Mouse (Mus musculus): Measurements from ENCODE around the gene Selp. TPM values are rescaled to one million over a fixed set of nuclear protein-coding genes. Genes with fewer than 3 reads are reported as not detected.

Gene Selp
- polyA plus RNA-seq, 1 experiment from 2014 or later, result 0.19 TPM

DNA sequence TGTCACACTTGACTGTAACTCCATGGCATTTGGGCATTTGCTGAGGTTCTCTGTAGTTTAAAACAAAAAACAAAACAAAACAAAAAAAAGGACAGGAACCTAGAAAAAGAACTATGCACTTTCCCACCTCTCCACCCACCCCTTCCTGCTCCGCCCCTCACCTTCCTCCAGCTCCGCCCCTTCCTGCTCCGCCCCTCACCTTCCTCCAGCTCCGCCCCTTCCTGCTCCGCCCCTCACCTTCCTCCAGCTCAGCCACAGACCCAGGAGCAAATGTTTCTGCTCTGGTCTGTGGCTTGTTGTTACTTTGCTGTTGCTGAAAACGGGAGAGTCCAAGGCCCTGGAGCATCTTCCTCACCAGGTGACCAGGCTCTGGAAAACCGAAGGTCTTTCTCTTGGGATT, 34.0 kb downstream of the Selp start:
- Histone ChIP-seq H3K4me1 (ENCODE audit: control insufficient read depth, insufficient read depth, low read length) (no peaks in the 10 kb centered on the region), H3K9ac (ENCODE audit: low read depth, low read length) (no peak overlapping the region), H3K4me2 (no peak overlapping the region), H3K27ac (ENCODE audit: low read depth, low read length) (no peak overlapping the region), H3K9me3 (replicated peaks; ENCODE audit: control insufficient read depth, low read length) (no peaks in the 10 kb centered on the region), H3K36me3 (ENCODE audit: control insufficient read depth, insufficient read depth, low read length) (no peaks in the 10 kb centered on the region), H3K4me3 (ENCODE audit: low read depth, low read length) (no peak overlapping the region), H3K27me3 (ENCODE audit: control insufficient read depth, insufficient read depth, low read length) (no peaks in the 10 kb centered on the region)
- no peak for ATAC-seq (replicated peaks; ENCODE audit: insufficient number of reproducible peaks, low FRiP score, low TSS enrichment)
- 88% methylated on average over 7 of the region's 7 CpGs for WGBS (ENCODE audit: insufficient replicate concordance)

DNA sequence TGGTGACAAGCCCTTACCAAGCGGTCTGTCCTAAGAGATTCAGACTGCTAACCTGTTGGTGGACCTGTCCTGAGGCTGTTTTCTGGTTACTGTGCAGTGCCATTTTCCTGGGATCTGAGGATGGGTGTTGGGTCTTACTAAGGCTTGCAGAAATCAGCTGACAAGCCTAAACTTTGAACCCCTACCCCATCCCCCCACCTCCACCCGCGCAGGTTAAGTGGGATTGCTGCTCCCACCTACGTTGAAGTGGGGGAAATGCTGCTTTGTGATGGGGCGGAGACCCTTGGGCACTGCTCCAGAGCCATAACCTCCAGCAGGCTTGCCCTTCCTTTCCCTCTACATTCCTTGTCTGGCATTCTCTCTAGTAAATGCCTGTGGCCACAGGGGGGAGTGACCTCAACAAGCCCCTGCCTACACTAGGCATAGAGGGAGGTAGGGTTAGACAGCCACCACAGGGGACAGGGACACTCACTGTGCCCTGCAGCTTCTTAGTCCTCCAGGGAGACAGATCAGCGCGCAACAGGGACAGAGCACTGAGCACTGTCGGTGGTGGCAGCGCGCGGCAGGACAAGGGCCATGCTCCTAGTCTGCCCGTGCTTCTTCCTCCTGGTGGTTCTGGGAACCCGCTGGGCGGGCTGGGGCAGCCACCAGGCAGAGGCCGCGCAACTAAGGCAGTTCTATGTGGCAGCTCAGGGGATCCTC, 36.5 kb downstream of the Selp start, which contains the start of gene F5:
Gene F5, plus strand, starts transcription at position 452 of the 702 bp plus-strand sequence.
- no peak; the same call in 1 of the 2 replicates for ATAC-seq (replicated peaks; ENCODE audit: insufficient number of reproducible peaks, low FRiP score, low TSS enrichment)
- Histone ChIP-seq H3K27me3 (ENCODE audit: control insufficient read depth, insufficient read depth, low read length) (no peaks in the 10 kb centered on the region), H3K4me1 (ENCODE audit: control insufficient read depth, insufficient read depth, low read length) (no peaks in the 10 kb centered on the region), H3K27ac (ENCODE audit: low read depth, low read length) (no peak within 1 kb of the TSS), H3K9ac (ENCODE audit: low read depth, low read length) (no peak within 1 kb of the TSS), H3K4me2 (peak within 1 kb of the TSS; percentile 56), H3K9me3 (replicated peaks; ENCODE audit: control insufficient read depth, low read length) (no peaks in the 10 kb centered on the region), H3K36me3 (ENCODE audit: control insufficient read depth, insufficient read depth, low read length) (no peaks in the 10 kb centered on the region), H3K4me3 (ENCODE audit: low read depth, low read length) (no peak within 1 kb of the TSS)
- WGBS (ENCODE audit: insufficient replicate concordance), result 11% methylated on average over 16 of the region's 16 CpGs

DNA sequence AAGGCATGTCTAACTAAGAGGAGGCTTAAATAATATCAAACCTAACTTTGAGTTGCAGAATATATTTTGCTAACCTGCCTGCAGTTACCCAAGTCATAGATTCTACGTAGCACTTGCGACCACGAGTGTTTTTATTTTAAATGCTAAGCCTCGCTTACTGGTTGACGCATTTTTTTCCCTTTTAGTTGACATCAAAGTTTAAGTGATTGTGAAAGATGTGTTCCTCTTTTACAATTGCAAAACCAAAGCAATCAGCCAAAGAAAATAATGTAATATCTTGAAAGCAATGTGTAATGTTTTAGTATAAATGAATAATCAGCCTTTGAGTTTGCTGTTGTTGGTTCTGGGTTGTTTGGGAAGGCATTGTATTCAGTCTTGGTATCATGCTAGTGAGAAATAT, 37.8 kb downstream of the Selp start:
- no peaks in the 10 kb centered on the region for H3K36me3 ChIP-seq (ENCODE audit: control insufficient read depth, insufficient read depth, low read length)
- no peaks in the 10 kb centered on the region for H3K27me3 ChIP-seq (ENCODE audit: control insufficient read depth, insufficient read depth, low read length)
- H3K9ac ChIP-seq (ENCODE audit: low read depth, low read length), result no peak overlapping the region
- H3K27ac ChIP-seq (ENCODE audit: low read depth, low read length), result no peak overlapping the region
- no peak overlapping the region for H3K4me2 ChIP-seq
- 84% methylated on average over 5 of the region's 5 CpGs for WGBS (ENCODE audit: insufficient replicate concordance)
- H3K4me3 ChIP-seq (ENCODE audit: low read depth, low read length), result no peak overlapping the region
- H3K9me3 ChIP-seq (replicated peaks; ENCODE audit: control insufficient read depth, low read length), result no peaks in the 10 kb centered on the region
- ATAC-seq (replicated peaks; ENCODE audit: insufficient number of reproducible peaks, low FRiP score, low TSS enrichment), result no peak
- no peaks in the 10 kb centered on the region for H3K4me1 ChIP-seq (ENCODE audit: control insufficient read depth, insufficient read depth, low read length)

DNA sequence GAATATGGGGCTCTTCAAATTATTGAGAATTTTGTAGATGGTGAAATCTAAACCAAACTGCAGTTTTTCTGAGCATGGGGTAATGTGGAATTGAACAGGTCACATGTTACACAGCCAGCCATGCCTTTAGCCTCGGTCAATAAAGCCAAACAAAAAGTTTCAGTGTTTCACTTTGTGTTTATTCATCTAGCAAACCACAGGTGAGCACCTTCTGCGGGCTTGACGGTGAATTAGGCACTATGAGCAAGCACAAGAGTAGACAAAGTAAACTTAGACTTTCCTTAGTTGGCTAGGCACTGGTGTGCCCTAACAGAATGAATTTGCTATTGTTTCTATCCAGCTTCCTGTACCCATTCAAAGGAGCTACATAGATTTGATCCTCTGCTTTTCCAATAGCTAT, 39.9 kb downstream of the Selp start:
- Histone ChIP-seq H3K4me3 (ENCODE audit: low read depth, low read length) (no peak overlapping the region), H3K27me3 (ENCODE audit: control insufficient read depth, insufficient read depth, low read length) (no peaks in the 10 kb centered on the region), H3K9me3 (replicated peaks; ENCODE audit: control insufficient read depth, low read length) (no peaks in the 10 kb centered on the region), H3K4me1 (ENCODE audit: control insufficient read depth, insufficient read depth, low read length) (no peaks in the 10 kb centered on the region), H3K4me2 (no peak overlapping the region), H3K27ac (ENCODE audit: low read depth, low read length) (no peak overlapping the region), H3K9ac (ENCODE audit: low read depth, low read length) (no peak overlapping the region), H3K36me3 (ENCODE audit: control insufficient read depth, insufficient read depth, low read length) (no peaks in the 10 kb centered on the region)
- 68% methylated on average over 3 of the region's 3 CpGs for WGBS (ENCODE audit: insufficient replicate concordance)
- ATAC-seq (replicated peaks; ENCODE audit: insufficient number of reproducible peaks, low FRiP score, low TSS enrichment), result no peak

DNA sequence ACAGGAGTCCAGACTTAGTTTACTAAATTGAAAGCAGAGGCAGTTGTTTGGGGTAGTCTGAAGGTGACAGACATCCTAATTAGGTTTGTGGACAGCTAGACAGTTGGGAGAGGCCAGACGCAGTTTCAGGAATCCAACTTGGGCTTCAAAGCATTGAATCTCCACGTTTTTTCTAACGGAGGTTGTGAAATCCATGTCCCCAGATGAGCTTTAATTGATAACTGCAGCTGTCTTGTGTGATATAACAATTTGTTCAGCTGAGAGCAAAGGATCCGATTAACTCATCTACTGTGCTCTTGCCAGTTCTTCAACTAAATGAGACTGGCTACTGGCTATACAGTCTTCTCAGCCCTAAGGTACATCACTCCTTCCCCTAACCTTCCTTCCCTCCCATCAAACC, 43.5 kb downstream of the Selp start:
- H3K4me3 ChIP-seq (ENCODE audit: low read depth, low read length), result no peak overlapping the region
- WGBS (ENCODE audit: insufficient replicate concordance), result 64% methylated on average over 4 of the region's 4 CpGs
- H3K27me3 ChIP-seq (ENCODE audit: control insufficient read depth, insufficient read depth, low read length), result no peaks in the 10 kb centered on the region
- H3K36me3 ChIP-seq (ENCODE audit: control insufficient read depth, insufficient read depth, low read length), result no peaks in the 10 kb centered on the region
- no peak overlapping the region for H3K4me2 ChIP-seq
- no peaks in the 10 kb centered on the region for H3K4me1 ChIP-seq (ENCODE audit: control insufficient read depth, insufficient read depth, low read length)
- no peaks in the 10 kb centered on the region for H3K9me3 ChIP-seq (replicated peaks; ENCODE audit: control insufficient read depth, low read length)
- no peak overlapping the region for H3K27ac ChIP-seq (ENCODE audit: low read depth, low read length)
- no peak for ATAC-seq (replicated peaks; ENCODE audit: insufficient number of reproducible peaks, low FRiP score, low TSS enrichment)
- no peak overlapping the region for H3K9ac ChIP-seq (ENCODE audit: low read depth, low read length)

DNA sequence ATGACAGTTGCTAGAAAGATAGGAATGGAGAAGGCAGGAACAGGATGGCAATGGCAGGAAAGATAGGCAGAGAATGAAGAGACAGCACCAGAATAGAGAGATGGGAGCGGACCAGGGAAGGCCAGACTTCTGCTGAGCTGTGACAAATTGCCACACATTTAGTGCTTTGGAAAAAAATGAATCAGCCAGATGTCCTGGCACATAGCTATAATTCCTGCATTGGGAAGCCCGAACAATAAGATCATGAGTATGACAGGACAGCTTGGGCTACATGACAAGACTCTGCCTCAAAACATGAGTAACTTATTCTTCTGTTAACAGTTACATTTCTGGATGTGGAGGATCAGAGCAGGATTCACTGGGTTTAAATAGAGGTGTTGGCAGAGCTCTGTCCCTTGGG, 44.7 kb downstream of the Selp start:
- Histone ChIP-seq H3K4me1 (ENCODE audit: control insufficient read depth, insufficient read depth, low read length) (no peaks in the 10 kb centered on the region), H3K9me3 (replicated peaks; ENCODE audit: control insufficient read depth, low read length) (no peaks in the 10 kb centered on the region), H3K36me3 (ENCODE audit: control insufficient read depth, insufficient read depth, low read length) (no peaks in the 10 kb centered on the region), H3K4me2 (no peak overlapping the region), H3K27me3 (ENCODE audit: control insufficient read depth, insufficient read depth, low read length) (no peaks in the 10 kb centered on the region), H3K9ac (ENCODE audit: low read depth, low read length) (no peak overlapping the region), H3K27ac (ENCODE audit: low read depth, low read length) (no peak overlapping the region), H3K4me3 (ENCODE audit: low read depth, low read length) (no peak overlapping the region)
- 83% methylated on average over 2 of the region's 2 CpGs for WGBS (ENCODE audit: insufficient replicate concordance)
- ATAC-seq (replicated peaks; ENCODE audit: insufficient number of reproducible peaks, low FRiP score, low TSS enrichment), result no peak

DNA sequence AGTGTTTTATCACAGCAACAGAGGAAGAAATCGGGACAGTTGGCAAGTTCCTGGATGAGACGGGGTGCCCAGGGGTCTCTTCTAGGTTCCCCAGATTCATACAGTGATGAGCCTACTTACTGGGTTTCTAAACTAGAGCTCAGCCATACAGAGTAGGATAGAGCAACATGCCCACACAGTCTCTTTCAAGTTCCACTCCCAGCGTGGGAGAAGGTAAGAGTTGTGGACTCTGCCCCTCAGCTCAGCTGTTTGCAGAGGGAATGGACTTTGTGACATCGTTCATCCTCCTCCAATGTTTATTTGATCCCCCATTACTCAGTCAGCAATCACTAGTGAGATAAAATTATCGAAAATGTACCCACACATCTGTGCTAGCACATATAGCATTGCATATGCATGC, 47.7 kb downstream of the Selp start:
- Histone ChIP-seq H3K4me2 (no peak overlapping the region), H3K4me3 (ENCODE audit: low read depth, low read length) (no peak overlapping the region), H3K9ac (ENCODE audit: low read depth, low read length) (no peak overlapping the region), H3K36me3 (ENCODE audit: control insufficient read depth, insufficient read depth, low read length) (no peaks in the 10 kb centered on the region), H3K27me3 (ENCODE audit: control insufficient read depth, insufficient read depth, low read length) (no peaks in the 10 kb centered on the region), H3K27ac (ENCODE audit: low read depth, low read length) (no peak overlapping the region), H3K9me3 (replicated peaks; ENCODE audit: control insufficient read depth, low read length) (no peaks in the 10 kb centered on the region), H3K4me1 (ENCODE audit: control insufficient read depth, insufficient read depth, low read length) (no peaks in the 10 kb centered on the region)
- 73% methylated on average over 5 of the region's 5 CpGs for WGBS (ENCODE audit: insufficient replicate concordance)
- ATAC-seq (replicated peaks; ENCODE audit: insufficient number of reproducible peaks, low FRiP score, low TSS enrichment), result no peak

DNA sequence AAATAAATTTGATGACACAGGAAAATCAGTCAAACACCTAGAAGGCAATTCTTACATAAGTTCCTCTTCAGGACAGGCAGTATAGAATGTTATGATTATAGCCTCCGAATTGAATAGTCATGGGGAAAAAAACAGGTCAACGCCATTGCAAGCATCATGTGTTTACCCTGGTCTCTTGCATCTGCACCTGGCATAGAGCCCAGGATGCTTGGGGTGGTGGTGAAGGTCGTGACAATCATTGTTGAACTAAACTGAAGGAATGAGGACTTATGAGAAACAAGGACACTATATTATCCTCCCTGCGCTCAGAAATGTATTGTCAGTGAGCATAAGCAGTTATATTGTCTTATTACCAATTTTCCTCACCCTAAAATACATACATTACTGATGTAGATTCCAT, 53.8 kb downstream of the Selp start:
- ATAC-seq (replicated peaks; ENCODE audit: insufficient number of reproducible peaks, low FRiP score, low TSS enrichment), result no peak
- no peaks in the 10 kb centered on the region for H3K27me3 ChIP-seq (ENCODE audit: control insufficient read depth, insufficient read depth, low read length)
- no peaks in the 10 kb centered on the region for H3K36me3 ChIP-seq (ENCODE audit: control insufficient read depth, insufficient read depth, low read length)
- H3K4me1 ChIP-seq (ENCODE audit: control insufficient read depth, insufficient read depth, low read length), result no peaks in the 10 kb centered on the region
- no peak overlapping the region for H3K9ac ChIP-seq (ENCODE audit: low read depth, low read length)
- H3K4me2 ChIP-seq, result no peak overlapping the region
- H3K4me3 ChIP-seq (ENCODE audit: low read depth, low read length), result no peak overlapping the region
- H3K27ac ChIP-seq (ENCODE audit: low read depth, low read length), result no peak overlapping the region
- no peaks in the 10 kb centered on the region for H3K9me3 ChIP-seq (replicated peaks; ENCODE audit: control insufficient read depth, low read length)
- WGBS (ENCODE audit: insufficient replicate concordance), result 78% methylated on average over 4 of the region's 4 CpGs

DNA sequence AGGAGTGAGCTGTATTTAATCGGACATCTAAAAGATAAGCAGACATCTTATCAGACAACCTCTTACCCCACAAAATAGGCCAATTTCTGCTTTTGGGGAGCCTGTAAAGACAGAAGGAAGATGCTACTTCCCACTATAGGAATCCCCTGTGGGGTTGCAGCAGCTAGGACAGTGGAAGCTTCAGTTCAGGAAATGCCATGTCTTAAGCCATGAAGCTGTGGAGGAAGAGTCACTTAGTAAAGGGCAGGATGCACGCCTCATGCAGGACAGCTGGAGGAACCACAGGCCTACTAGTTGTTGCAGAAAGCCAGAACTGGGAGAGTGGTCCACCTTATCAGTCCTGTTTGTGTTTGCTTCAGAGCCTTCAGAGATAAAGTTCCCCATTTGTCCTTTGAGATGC, 55.4 kb downstream of the Selp start:
- H3K4me2 ChIP-seq, result no peak overlapping the region
- no peaks in the 10 kb centered on the region for H3K9me3 ChIP-seq (replicated peaks; ENCODE audit: control insufficient read depth, low read length)
- H3K4me1 ChIP-seq (ENCODE audit: control insufficient read depth, insufficient read depth, low read length), result no peaks in the 10 kb centered on the region
- no peak for ATAC-seq (replicated peaks; ENCODE audit: insufficient number of reproducible peaks, low FRiP score, low TSS enrichment)
- no peak overlapping the region for H3K27ac ChIP-seq (ENCODE audit: low read depth, low read length)
- no peak overlapping the region for H3K9ac ChIP-seq (ENCODE audit: low read depth, low read length)
- H3K4me3 ChIP-seq (ENCODE audit: low read depth, low read length), result no peak overlapping the region
- no peaks in the 10 kb centered on the region for H3K36me3 ChIP-seq (ENCODE audit: control insufficient read depth, insufficient read depth, low read length)
- 44% methylated on average over 2 of the region's 2 CpGs for WGBS (ENCODE audit: insufficient replicate concordance)
- no peaks in the 10 kb centered on the region for H3K27me3 ChIP-seq (ENCODE audit: control insufficient read depth, insufficient read depth, low read length)
